Mouse (Mus musculus) urinary bladder, postnatal 10 days (tissue): ENCODE results near the gene Dbt.
A peak's percentile ranks its signal among the peaks of the same experiment; 100 is the strongest.
"Not testable (repeated sequence)": the region's sequence is repeated elsewhere in the genome, so short reads cannot be mapped to it uniquely, and the experiment has no call there.

Experiments used
- DNase-seq: peaks from one replicate; pipeline ENCODE4 v3.0.0; 2022; ENCODE audit warnings: low spot score

Dbt gene

DNA sequence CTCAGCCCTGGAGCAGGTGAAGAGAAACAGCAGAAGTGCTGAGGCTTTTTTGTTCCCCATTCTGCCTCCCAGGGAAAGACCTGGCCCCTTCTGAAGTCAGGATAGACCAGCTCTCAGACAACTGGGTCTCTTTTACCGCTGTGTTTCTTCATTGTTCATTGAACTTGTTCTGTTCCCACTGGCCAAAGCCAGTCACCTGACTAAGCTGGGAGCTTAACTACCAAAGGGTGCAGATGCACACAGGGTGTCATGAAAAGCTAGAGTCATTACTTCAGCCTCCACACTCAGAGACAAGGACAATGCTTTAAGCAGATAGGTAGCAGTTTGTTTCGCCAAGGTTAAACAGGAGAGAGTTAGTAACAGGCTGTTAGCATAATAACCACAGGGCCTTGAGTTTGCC, 29.2 kb downstream of the Dbt start:
- DNase-seq, result no peak

DNA sequence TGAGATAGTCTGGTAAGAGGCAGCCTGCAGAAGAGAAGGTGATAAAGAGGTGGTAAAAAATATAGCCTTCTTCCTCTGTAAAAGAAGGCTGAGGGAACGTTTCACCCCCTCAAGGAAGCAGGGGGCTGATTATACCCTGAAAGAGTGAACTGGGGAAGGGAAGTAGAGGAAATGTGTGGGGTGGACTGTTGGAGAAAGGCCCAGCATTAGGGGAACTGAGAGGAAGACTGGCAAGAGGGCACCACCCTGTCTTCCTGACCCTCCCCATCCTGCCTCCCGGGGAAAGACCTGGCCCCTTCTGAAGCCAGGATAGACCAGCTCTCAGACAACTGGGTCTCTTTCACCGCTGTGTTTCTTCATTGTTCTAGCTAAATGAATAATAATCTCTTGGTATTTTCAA, 29.7 kb downstream of the Dbt start:
- no peak for DNase-seq

DNA sequence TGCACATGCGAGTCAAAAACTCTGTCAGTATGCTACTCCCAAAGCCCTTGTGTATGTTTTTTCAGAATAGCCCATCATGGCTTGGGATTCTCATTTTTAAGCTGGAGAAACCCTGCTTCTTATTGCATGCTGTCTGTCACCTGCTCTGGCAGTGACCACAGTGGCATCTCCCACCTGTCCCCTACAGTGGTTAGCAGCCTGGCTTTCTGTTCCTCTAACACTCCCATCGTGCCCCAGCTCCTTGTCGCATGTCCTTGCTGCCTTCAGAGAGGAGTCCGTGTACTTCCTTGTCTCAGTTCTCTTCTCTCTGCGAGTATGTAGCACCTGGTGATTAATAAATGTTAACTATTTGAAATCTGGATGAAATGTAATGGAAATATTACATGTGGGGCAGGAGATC, 34.6 kb downstream of the Dbt start:
- DNase-seq, result no peak

DNA sequence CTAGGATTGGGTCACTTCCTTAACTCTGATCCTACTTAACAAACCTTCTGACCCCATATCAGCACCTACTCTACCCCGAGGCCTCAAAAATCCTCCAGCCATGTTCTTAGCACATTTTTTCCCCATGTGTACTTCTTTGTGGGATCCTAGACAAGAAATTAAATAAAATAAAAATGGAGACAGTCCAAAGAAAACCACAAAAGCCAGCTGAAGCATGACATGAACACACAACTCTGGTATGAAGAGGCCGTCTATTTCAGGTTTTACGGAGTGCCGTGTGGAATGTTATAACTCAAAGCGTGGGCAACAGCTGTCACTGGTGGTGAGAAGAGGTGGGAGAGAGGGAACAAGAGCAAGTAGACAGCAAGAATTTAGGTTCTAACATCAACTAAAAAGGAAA, 38.5 kb downstream of the Dbt start:
- DNase-seq, result no peak

DNA sequence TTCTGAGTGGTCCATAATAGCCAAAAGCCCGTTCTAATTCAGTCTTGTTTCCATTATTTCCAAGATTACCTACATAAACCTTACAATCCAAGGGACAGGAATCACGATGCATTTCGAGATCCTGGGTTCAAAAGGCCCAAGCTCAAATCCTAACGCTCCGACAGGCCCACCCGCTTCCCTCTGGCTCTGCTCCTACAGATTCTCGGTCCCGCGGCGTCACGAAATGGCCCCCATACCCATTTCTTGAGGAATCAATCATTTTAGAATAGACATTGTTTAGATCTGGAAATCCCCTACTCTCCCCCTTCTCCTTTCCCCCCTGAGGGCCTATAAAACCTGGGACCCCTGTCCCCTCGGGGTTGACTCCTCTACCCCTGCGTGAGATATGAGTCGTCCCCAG, 48.4 kb downstream of the Dbt start:
- DNase-seq, result not testable (repeated sequence)

DNA sequence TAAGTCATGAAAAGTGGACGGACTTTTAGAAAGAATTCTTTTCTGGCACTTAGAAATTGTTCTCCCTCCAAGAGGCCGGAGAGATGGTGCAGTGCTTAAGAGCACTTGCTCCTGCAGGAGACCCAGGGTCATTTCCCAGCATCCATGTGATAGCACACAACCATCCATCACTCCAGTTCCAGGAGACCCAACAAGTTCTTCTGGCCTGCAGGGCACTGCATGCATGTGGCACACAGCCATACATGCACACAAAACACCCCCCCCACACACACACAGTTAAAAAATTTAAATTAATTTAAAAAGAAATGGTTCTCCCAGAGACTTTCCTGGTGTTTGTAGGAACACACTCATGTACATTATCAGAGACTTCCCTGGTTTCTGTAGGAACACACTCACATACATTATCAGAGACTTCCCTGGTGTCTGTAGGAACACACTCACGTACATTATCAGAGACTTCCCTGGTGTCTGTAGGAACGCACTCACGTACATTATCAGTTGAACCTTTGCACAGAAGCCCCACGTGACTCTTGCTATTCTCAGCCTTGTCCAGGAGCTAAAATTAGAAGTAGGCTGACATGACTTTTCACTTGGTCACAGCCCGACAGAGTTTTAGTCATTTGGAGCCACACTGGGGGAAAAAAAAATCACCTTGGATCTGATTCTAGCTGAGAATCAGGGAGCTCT, 49.7 kb downstream of the Dbt start, which contains the start of gene Lrrc39:
Lrrc39 (plus strand) TSS at position 566 of the 687 bp plus-strand sequence.
- no peak for DNase-seq

DNA sequence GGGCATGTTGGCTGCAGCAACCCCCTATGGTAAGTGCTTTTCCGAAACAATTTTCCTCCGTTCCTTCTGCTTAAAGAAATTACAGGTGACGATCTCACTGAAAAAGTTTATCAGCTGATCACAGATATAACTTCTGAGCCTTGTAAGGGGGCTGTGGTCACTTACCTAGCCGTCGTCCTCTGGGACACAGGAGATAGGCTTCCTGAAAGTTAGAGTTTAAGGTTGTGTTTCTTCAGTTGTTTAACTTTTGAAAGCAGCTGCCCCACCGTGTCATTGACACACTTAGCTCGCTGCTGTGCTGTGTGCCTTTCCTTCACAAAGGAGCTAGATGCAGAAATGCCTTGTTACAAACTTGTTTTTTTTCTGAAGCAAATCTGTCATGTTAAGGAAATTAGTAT, 50.2 kb downstream of the Dbt start:
- no peak for DNase-seq

DNA sequence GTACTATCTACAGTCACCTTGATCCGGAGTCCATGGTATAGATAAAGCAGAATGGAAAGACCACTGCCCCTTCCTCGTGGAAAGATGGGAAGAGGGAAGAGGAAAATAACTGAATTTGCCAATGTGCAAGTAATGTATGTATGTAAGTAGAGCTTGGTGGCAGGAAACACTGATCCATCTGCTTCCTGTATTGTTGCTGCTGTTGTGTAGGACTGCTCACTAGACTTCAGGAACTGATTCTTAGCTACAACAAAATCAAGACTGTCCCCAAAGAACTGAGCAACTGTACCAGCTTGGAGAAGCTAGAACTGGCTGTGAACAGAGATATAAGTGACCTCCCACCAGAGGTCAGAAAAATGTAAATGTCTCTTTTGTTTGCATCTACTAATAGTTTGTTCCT, 57.8 kb downstream of the Dbt start:
- no peak for DNase-seq

DNA sequence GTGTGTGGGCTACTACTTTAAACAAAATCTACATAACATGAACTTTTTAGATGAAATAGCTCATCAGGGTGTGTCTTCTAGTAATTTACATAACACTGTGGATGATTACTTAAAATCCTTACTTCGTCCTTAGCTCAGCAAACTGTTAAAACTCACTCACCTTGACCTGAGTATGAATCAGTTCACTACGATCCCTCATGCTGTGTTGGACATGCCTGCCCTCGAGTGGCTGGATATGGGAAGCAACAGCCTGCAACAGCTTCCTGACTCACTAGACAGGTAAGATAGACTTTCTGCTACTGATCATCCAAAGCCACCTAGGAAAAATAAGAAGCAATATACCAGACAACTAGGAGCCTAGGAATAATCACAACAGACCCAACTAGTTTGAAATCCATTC, 64.4 kb downstream of the Dbt start:
- DNase-seq, result no peak

DNA sequence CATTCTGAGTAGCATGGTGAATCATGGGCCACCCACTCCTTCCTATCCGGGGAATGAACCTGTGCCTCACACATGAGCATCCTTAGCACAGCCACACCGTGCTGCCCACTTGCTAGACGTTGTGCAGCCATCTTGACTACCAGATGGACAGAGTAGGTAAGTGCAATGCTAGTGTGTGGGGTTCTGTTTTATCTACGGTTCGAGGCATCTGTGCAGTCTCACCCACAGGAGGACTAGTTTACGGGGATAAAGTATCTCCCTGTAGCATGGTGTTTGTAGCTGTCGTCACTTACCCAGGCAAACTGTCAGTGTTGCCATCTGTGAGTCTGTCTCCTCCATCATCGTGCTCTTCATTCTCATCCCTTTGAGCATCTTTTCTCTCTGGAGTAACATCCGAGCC, 69.3 kb downstream of the Dbt start:
- no peak for DNase-seq

DNA sequence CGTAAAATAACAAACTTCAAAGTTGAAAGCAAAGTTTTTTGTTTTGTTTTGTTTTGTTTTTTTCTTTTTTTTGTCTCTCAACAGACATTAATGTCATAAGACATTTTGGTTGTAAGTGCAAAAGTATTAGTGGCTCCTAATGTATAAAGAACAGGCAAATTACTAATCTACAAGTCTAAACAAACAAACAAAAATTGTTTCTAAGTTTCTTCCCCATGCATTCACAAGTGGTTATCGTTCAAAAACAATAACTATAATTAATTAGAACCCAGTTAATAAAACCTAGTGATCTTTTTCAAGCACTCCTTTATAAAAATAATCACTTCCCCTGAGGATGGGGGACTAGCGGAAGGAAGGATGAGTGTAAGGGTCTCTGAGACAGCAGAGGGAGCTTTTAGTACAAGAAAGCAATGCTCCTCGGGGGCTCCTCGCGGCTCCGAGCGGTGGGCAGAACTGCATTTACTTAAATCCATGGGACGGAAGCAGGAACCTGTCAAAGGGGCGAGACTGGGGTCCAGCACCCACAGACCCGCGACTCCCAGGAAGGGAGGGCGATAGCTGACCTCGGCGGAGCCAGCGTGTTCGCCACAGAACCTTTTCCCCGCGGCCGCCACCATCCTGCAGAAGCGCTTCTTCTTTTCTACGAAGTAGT, 81.3 kb downstream of the Dbt start:
- no peak for DNase-seq

DNA sequence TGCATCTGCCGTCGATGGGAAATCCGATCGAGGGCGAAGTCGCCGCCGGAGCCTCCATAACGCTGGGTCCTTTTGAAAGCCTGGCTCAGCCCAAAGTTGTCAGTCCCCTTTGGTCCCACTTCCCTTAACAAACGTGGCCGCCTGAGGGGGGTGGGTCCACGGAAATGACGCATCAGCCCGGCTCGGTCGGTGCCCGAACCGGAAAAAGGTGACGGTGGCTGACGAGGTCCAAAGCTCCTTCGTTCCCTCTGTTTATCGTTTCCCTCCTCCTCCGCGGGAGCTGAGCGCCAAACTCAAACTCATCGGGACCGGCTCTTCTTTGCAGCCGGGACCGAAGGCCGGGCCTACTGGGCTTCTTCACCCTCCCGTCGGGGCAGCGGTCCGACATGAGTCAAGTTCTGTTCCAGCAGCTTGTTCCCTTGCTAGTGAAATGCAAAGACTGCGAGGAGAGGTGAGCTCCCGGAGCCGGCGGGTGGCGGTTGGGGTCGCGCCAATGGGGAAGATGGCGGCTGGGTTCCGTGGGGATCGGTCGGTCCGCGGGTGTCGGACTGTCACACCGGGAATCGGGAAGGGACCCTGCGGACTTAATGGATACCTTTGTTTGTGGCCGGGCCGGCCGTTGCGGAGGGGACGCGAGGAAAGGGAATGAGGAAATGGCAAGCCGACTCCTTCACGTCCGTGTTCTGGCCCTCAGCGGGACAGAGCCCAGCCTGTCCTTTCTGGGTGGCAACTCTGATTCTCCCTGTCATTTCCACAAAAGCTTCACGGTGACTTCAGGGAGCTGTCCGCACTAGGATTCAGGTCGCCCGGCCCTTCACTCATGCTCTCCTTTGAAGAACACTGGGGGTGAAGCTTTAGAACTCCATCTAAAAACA, 82.1 kb downstream of the Dbt start, which contains the start of gene Sass6:
Sass6 (plus strand) TSS at position 255 of the 875 bp plus-strand sequence.
- peak; percentile 98 for DNase-seq

DNA sequence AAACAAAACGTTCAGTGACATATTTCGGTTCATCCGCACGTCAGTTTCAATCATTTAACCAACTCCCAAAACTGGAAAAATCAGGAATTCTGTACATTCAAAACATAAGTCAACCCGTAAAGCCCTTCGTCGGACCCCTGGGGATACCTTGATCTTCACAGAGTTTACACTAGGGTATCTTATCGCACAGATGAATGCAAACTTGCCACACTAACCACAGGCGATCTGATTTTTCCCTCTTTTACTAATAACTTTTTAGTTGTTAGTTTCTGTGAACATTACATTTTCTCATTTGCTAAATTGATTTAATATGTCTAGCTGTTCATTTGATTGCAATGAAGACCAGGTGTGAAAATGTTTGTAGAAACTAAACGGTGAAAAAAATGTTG, 82.7 kb downstream of the Dbt start:
- DNase-seq, result no peak
